Comparison of ENCODE assay signal across 9 mouse cellular contexts in the genomic region with DNA sequence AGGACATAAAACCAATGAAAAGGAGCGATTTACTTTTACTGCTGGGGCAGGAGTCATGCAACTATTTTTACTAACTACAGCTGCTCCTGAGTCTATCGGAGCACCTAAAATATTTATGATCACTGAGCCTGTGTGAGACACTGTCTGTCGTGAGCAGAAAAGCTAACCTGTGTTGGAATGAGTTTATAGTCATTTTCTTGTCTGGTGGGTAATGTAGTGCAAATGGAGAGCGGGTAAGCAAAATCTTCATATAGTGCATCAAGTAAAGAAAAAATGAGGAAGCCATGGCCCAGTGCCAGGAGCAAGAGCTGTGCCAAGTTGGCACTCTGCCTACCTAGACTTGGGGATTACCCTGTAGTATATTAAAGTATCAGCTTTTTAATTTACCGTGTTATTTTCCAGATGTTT.
DNase-seq lines count a peak whose midpoint lies in the region; ATAC-seq and TF ChIP-seq lines count a peak whose summit lies in the region.
"Had no signal": no experiment of that assay in that cellular context is flagged by ENCODE, and none has a peak within 500 bp of the region (broad histone marks: within the 10 kb centered on the region; RNA-seq: fewer than 3 reads in every experiment).

No protein-coding gene starts in this region.

- ATAC-seq in forebrain, embryonic 14.5 days: peak; percentile 46; the same call in 1 of the 2 replicates
- ATAC-seq in forebrain, embryonic 12.5 days (ENCODE audit: low FRiP score): no peak
- no peak for ATAC-seq in midbrain, embryonic 14.5 days (ENCODE audit: low FRiP score, low TSS enrichment)
- ATAC-seq in limb, embryonic 14.5 days (ENCODE audit: low FRiP score, low read depth): peak; percentile 89

- H3K4me3 ChIP-seq in forebrain, embryonic 14.5 days (ENCODE audit: low read depth, low read length): no peak overlapping the region
- no peak overlapping the region for H3K4me3 ChIP-seq in forebrain, embryonic 12.5 days (replicated peaks)
- no peak overlapping the region for H3K4me3 ChIP-seq in midbrain, embryonic 14.5 days (replicated peaks; ENCODE audit: low read depth, low read length)
- no peak overlapping the region for H3K4me3 ChIP-seq in midbrain, embryonic 10.5 days
- H3K4me3 ChIP-seq in limb, embryonic 14.5 days (replicated peaks; ENCODE audit: low read length): no peak overlapping the region
- H3K4me3 ChIP-seq: embryonic facial prominence, embryonic 13.5 days had no signal

- H3K4me2 ChIP-seq in forebrain, embryonic 14.5 days (ENCODE audit: low read length): no peak overlapping the region
- no peak overlapping the region for H3K4me2 ChIP-seq in forebrain, embryonic 12.5 days
- no peak overlapping the region for H3K4me2 ChIP-seq in midbrain, embryonic 14.5 days (ENCODE audit: low read length)
- H3K4me2 ChIP-seq in limb, embryonic 14.5 days (replicated peaks; ENCODE audit: low read depth, low read length, severe bottlenecking): peak overlapping the region; percentile 28; the same call in 1 of the 2 replicates
- H3K4me2 ChIP-seq: embryonic facial prominence, embryonic 13.5 days had no signal

- WGBS in forebrain, embryonic 14.5 days: 34% methylated on average over 5 of the region's 5 CpGs
- 76% methylated on average over 5 of the region's 5 CpGs for WGBS in forebrain, embryonic 12.5 days
- WGBS in midbrain, embryonic 14.5 days: 63% methylated on average over 5 of the region's 5 CpGs
- WGBS in midbrain, embryonic 10.5 days: 89% methylated on average over 5 of the region's 5 CpGs
- WGBS in limb, embryonic 14.5 days: 9% methylated on average over 5 of the region's 5 CpGs

- H3K4me1 ChIP-seq in forebrain, embryonic 14.5 days (ENCODE audit: control insufficient read depth, insufficient read depth, low read length): peaks cover 9% of the 10 kb centered on the region; the same call in 1 of the 2 replicates
- no peaks in the 10 kb centered on the region for H3K4me1 ChIP-seq in forebrain, embryonic 12.5 days
- no peaks in the 10 kb centered on the region for H3K4me1 ChIP-seq in midbrain, embryonic 14.5 days (ENCODE audit: control insufficient read depth, insufficient read depth, low read length)
- no peaks in the 10 kb centered on the region for H3K4me1 ChIP-seq in midbrain, embryonic 10.5 days
- H3K4me1 ChIP-seq in limb, embryonic 14.5 days (ENCODE audit: control insufficient read depth, insufficient read depth, low read length): peaks cover 3% of the 10 kb centered on the region; the same call in 1 of the 2 replicates

- H3K9me3 ChIP-seq in forebrain, embryonic 14.5 days (replicated peaks; ENCODE audit: control insufficient read depth, low read length): no peaks in the 10 kb centered on the region; the same call in 1 of the 2 replicates
- H3K9me3 ChIP-seq in forebrain, embryonic 12.5 days: no peaks in the 10 kb centered on the region
- H3K9me3 ChIP-seq in midbrain, embryonic 14.5 days (ENCODE audit: control insufficient read depth, low read length): no peaks in the 10 kb centered on the region
- no peaks in the 10 kb centered on the region for H3K9me3 ChIP-seq in midbrain, embryonic 10.5 days (replicated peaks)
- H3K9me3 ChIP-seq in limb, embryonic 14.5 days (ENCODE audit: control insufficient read depth, low read length): no peaks in the 10 kb centered on the region
- H3K9me3 ChIP-seq: embryonic facial prominence, embryonic 13.5 days had no signal

- no peaks in the 10 kb centered on the region for H3K36me3 ChIP-seq in forebrain, embryonic 14.5 days (ENCODE audit: control insufficient read depth, insufficient read depth, low read length)
- no peaks in the 10 kb centered on the region for H3K36me3 ChIP-seq in forebrain, embryonic 12.5 days (replicated peaks)
- no peaks in the 10 kb centered on the region for H3K36me3 ChIP-seq in midbrain, embryonic 14.5 days (ENCODE audit: control insufficient read depth, insufficient read depth, low read length)
- no peaks in the 10 kb centered on the region for H3K36me3 ChIP-seq in midbrain, embryonic 10.5 days
- H3K36me3 ChIP-seq in limb, embryonic 14.5 days (ENCODE audit: control insufficient read depth, insufficient read depth, low read length): no peaks in the 10 kb centered on the region
- H3K36me3 ChIP-seq: embryonic facial prominence, embryonic 13.5 days had no signal

- peak; percentile 71 for DNase-seq in forebrain, embryonic 14.5 days (ENCODE audit: low spot score)
- DNase-seq in midbrain, embryonic 14.5 days: peak; percentile 75
- no peak for DNase-seq in midbrain, embryonic 10.5 days (ENCODE audit: low spot score)
- DNase-seq in kidney, adult 8-10 months: peak; percentile 38 to 57
- peak; percentile 86 for DNase-seq in limb, embryonic 14.5 days (ENCODE audit: low spot score)
- DNase-seq in spleen, postnatal 10 days (ENCODE audit: low spot score in 2 of 2): no peak
- DNase-seq in urinary bladder, postnatal 14 days (ENCODE audit: low spot score): no peak

- no peak overlapping the region for H3K9ac ChIP-seq in forebrain, embryonic 14.5 days (ENCODE audit: low read length)
- no peak overlapping the region for H3K9ac ChIP-seq in forebrain, embryonic 12.5 days
- H3K9ac ChIP-seq in midbrain, embryonic 14.5 days (replicated peaks; ENCODE audit: low read length): no peak overlapping the region
- no peak overlapping the region for H3K9ac ChIP-seq in limb, embryonic 14.5 days (ENCODE audit: low read depth, low read length, severe bottlenecking)
- H3K9ac ChIP-seq: embryonic facial prominence, embryonic 13.5 days had no signal

- TF ChIP-seq POLR2A in limb, embryonic 14.5 days (IDR thresholded peaks at IDR 0.05; ENCODE audit: borderline replicate concordance, extremely low read depth, insufficient read depth, insufficient read length): no peak

- H3K27me3 ChIP-seq in forebrain, embryonic 14.5 days (replicated peaks; ENCODE audit: control insufficient read depth, insufficient read depth, low read length): no peaks in the 10 kb centered on the region
- H3K27me3 ChIP-seq in forebrain, embryonic 12.5 days: no peaks in the 10 kb centered on the region
- H3K27me3 ChIP-seq in midbrain, embryonic 14.5 days (ENCODE audit: control insufficient read depth, insufficient read depth, low read length): no peaks in the 10 kb centered on the region
- no peaks in the 10 kb centered on the region for H3K27me3 ChIP-seq in midbrain, embryonic 10.5 days (ENCODE audit: low read depth, poor library complexity, severe bottlenecking)
- H3K27me3 ChIP-seq in limb, embryonic 14.5 days (ENCODE audit: control insufficient read depth, insufficient read depth, low read length): no peaks in the 10 kb centered on the region
- H3K27me3 ChIP-seq: embryonic facial prominence, embryonic 13.5 days had no signal

- H3K27ac ChIP-seq in forebrain, embryonic 14.5 days (ENCODE audit: low read depth, low read length): no peak overlapping the region
- H3K27ac ChIP-seq in forebrain, embryonic 12.5 days: no peak overlapping the region
- H3K27ac ChIP-seq in midbrain, embryonic 14.5 days (replicated peaks; ENCODE audit: low read depth, low read length): no peak overlapping the region
- H3K27ac ChIP-seq in midbrain, embryonic 10.5 days (replicated peaks): no peak overlapping the region
- no peak overlapping the region for H3K27ac ChIP-seq in limb, embryonic 14.5 days (replicated peaks; ENCODE audit: low read depth, low read length)
- H3K27ac ChIP-seq: embryonic facial prominence, embryonic 13.5 days had no signal

Comparison
In these comparisons a context has a peak if more than half of its experiments do, and no peak if none do; other contexts are left out.
1. ATAC-seq: peak in forebrain, embryonic 14.5 days (single experiment) and limb, embryonic 14.5 days (single experiment); none in forebrain, embryonic 12.5 days (single experiment) and midbrain, embryonic 14.5 days (single experiment).
2. DNase-seq: peak in forebrain, embryonic 14.5 days (single experiment), midbrain, embryonic 14.5 days (single experiment), kidney, adult 8-10 months (2 of 2) and limb, embryonic 14.5 days (single experiment); none in midbrain, embryonic 10.5 days (single experiment), spleen, postnatal 10 days (0 of 2) and urinary bladder, postnatal 14 days (single experiment).